Mouse (Mus musculus) right cerebral cortex, postnatal 4 days (tissue): Measurements from ENCODE around the gene Mindy4b-ps.
"Not testable (repeated sequence)": the region's sequence is repeated elsewhere in the genome, so short reads cannot be mapped to it uniquely, and the experiment has no call there.

Experiments
- DNase-seq: peaks from one replicate; pipeline ENCODE4 v3.0.0-alpha.2; 2022

The Mindy4b-ps gene

GRCm38 (mm10) chr3:58822211-58822610 lies at the start of gene Mindy4b-ps:
Gene Mindy4b-ps (minus strand): TSS chr3:58822311.
- no peak for DNase-seq

- DNase-seq = not testable (repeated sequence)
These were observed 49.8 kb upstream of the Mindy4b-ps start for GRCm38 (mm10) chr3:58871882-58872281.

GRCm38 (mm10) chr3:58865690-58866089 lies 43.6 kb upstream of the Mindy4b-ps start:
- no peak for DNase-seq

- no peak for DNase-seq
These were observed 40.9 kb upstream of the Mindy4b-ps start for GRCm38 (mm10) chr3:58862976-58863375.

- no peak for DNase-seq
These were observed 21.3 kb upstream of the Mindy4b-ps start for GRCm38 (mm10) chr3:58843415-58843814.

- no peak for DNase-seq
These were observed 11.5 kb upstream of the Mindy4b-ps start for GRCm38 (mm10) chr3:58833442-58834160.

- no peak for DNase-seq
These were observed 10.8 kb upstream of the Mindy4b-ps start for GRCm38 (mm10) chr3:58832888-58833287.

GRCm38 (mm10) chr3:58831586-58831985 lies 9.5 kb upstream of the Mindy4b-ps start:
- DNase-seq = no peak

GRCm38 (mm10) chr3:58829926-58830325 lies 7.8 kb upstream of the Mindy4b-ps start:
- DNase-seq = no peak

GRCm38 (mm10) chr3:58828366-58829153 lies 6.4 kb upstream of the Mindy4b-ps start:
- DNase-seq = no peak

GRCm38 (mm10) chr3:58826266-58826665 lies 4.2 kb upstream of the Mindy4b-ps start:
- DNase-seq = no peak

GRCm38 (mm10) chr3:58817337-58817736 lies 4.8 kb downstream of the Mindy4b-ps start:
- DNase-seq = no peak

- no peak for DNase-seq
These were observed 7.9 kb downstream of the Mindy4b-ps start for GRCm38 (mm10) chr3:58814191-58814590.

GRCm38 (mm10) chr3:58810353-58810752 lies 11.8 kb downstream of the Mindy4b-ps start:
- no peak for DNase-seq

GRCm38 (mm10) chr3:58809111-58809915 lies 12.8 kb downstream of the Mindy4b-ps start:
- no peak for DNase-seq

GRCm38 (mm10) chr3:58808636-58809035 lies 13.5 kb downstream of the Mindy4b-ps start:
- no peak for DNase-seq

- no peak for DNase-seq
These were observed 17.4 kb downstream of the Mindy4b-ps start for GRCm38 (mm10) chr3:58804745-58805144.

GRCm38 (mm10) chr3:58798676-58799075 lies 23.4 kb downstream of the Mindy4b-ps start:
- no peak for DNase-seq

- no peak for DNase-seq
These were observed 23.9 kb downstream of the Mindy4b-ps start for GRCm38 (mm10) chr3:58798245-58798644.

- no peak for DNase-seq
These were observed 32.6 kb downstream of the Mindy4b-ps start for GRCm38 (mm10) chr3:58789473-58789872.

GRCm38 (mm10) chr3:58789033-58789432 lies 33.1 kb downstream of the Mindy4b-ps start:
- DNase-seq = no peak

- DNase-seq = no peak
These were observed 35.6 kb downstream of the Mindy4b-ps start for GRCm38 (mm10) chr3:58786470-58786869.

GRCm38 (mm10) chr3:58785863-58786262 lies 36.2 kb downstream of the Mindy4b-ps start:
- peak; percentile 66 for DNase-seq
